Mouse (Mus musculus): Measurements from ENCODE around the gene Lasp1.

DNA sequence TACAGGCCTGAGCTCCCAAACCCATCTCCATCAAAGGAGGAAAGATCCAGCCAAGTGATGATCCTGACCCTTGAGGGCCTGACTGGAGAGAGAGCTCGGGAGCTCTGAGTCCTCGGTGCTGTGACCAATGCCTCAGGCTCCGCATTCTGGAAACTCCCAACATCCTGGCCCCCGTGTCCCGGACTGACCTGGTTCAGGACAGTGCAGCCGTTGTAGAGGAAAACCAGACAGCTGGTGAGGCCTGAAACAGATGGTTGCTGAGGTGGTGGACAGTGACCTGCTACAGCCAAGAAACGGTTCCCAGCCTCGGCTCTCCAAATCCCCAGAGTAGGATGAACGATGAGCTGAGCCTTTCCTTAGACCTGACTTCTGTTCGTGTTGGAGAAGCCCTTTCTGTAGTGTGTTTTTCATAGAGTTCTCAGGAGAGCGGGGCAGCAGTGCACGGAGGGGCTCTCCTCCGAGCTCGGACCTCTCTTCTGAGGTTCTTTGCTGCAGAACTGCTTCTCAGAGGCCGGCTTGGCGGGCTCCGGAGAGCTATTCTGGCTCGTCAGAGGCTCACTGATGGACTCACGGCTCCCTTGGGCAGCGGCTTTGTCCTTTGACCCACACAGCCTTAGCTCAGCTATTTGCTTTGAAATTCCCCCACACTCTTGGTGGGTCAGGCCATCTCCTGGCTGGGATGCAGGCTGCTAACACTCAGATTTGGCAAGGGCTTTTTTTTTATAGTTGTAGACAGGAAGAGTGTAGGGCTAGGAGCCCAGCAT is 24.2 kb downstream of the Lasp1 start:
- TF ChIP-seq CTCF (IDR thresholded peaks at IDR 0.05; ENCODE audit: low read depth) (no peak), EP300 (optimal IDR thresholded peaks at IDR 0.05) (no peak)

All from stomach, postnatal 0 days (tissue).